Mouse (Mus musculus) MEL-GATA-1-ER (cell line): ENCODE data around the gene Kcng4.

Experiments used
- DNase-seq: peaks from one replicate; pipeline ENCODE4 v3.0.0-alpha.2; 2012; ENCODE audit warnings: low read depth; ENCODE audit errors: extremely low read depth

The Kcng4 gene

GRCm38 (mm10) chr8:119616811-119617210, 18.7 kb downstream of the Kcng4 start:
- no peak for DNase-seq

GRCm38 (mm10) chr8:119616358-119616757, 19.1 kb downstream of the Kcng4 start:
- DNase-seq: no peak

GRCm38 (mm10) chr8:119615096-119615495, 20.4 kb downstream of the Kcng4 start:
- DNase-seq: no peak

- no peak for DNase-seq
Measured at GRCm38 (mm10) chr8:119612471-119612870, 23.0 kb downstream of the Kcng4 start, which contains the start of gene Adad2. Gene Adad2, plus strand, starts transcription at chr8:119612747.

- DNase-seq: peak; percentile 24
Measured at GRCm38 (mm10) chr8:119606224-119606623, 29.3 kb downstream of the Kcng4 start.

GRCm38 (mm10) chr8:119604996-119605395, 30.5 kb downstream of the Kcng4 start, which contains the start of gene Taf1c:
Gene Taf1c, minus strand, starts transcription at chr8:119605222.
- peak; percentile 85 for DNase-seq

- peak; percentile 38 for DNase-seq
Measured at GRCm38 (mm10) chr8:119604398-119604803, 31.1 kb downstream of the Kcng4 start.

- DNase-seq: no peak
Measured at GRCm38 (mm10) chr8:119603771-119604170, 31.7 kb downstream of the Kcng4 start.

- no peak for DNase-seq
Measured at GRCm38 (mm10) chr8:119591456-119591855, 44.0 kb downstream of the Kcng4 start.

- DNase-seq: no peak
Measured at GRCm38 (mm10) chr8:119590348-119590747, 45.1 kb downstream of the Kcng4 start.

GRCm38 (mm10) chr8:119588844-119589243, 46.6 kb downstream of the Kcng4 start:
- no peak for DNase-seq

GRCm38 (mm10) chr8:119588321-119588720, 47.2 kb downstream of the Kcng4 start:
- no peak for DNase-seq

- no peak for DNase-seq
Measured at GRCm38 (mm10) chr8:119585901-119586300, 49.6 kb downstream of the Kcng4 start.

- DNase-seq: no peak
Measured at GRCm38 (mm10) chr8:119580441-119581161, 54.9 kb downstream of the Kcng4 start.

GRCm38 (mm10) chr8:119579096-119579495, 56.4 kb downstream of the Kcng4 start:
- DNase-seq: no peak

- DNase-seq: no peak
Measured at GRCm38 (mm10) chr8:119575366-119575726, 60.1 kb downstream of the Kcng4 start.

- no peak for DNase-seq
Measured at GRCm38 (mm10) chr8:119574437-119575365, 60.8 kb downstream of the Kcng4 start, which contains the start of the genes Hsdl1 and Dnaaf1. Gene Hsdl1, minus strand, starts transcription at chr8:119575183. Gene Dnaaf1, plus strand, starts transcription at chr8:119575235.
